Mouse (Mus musculus) kidney, postnatal 25 days (tissue): Measurements from ENCODE around the gene Dnajb1.

Source experiments
- DNase-seq, 2 experiments: peaks; one replicate each; pipeline ENCODE4 v3.0.0; 2021; ENCODE audit warnings: mixed read lengths in 2 of 2

Gene Dnajb1

DNA sequence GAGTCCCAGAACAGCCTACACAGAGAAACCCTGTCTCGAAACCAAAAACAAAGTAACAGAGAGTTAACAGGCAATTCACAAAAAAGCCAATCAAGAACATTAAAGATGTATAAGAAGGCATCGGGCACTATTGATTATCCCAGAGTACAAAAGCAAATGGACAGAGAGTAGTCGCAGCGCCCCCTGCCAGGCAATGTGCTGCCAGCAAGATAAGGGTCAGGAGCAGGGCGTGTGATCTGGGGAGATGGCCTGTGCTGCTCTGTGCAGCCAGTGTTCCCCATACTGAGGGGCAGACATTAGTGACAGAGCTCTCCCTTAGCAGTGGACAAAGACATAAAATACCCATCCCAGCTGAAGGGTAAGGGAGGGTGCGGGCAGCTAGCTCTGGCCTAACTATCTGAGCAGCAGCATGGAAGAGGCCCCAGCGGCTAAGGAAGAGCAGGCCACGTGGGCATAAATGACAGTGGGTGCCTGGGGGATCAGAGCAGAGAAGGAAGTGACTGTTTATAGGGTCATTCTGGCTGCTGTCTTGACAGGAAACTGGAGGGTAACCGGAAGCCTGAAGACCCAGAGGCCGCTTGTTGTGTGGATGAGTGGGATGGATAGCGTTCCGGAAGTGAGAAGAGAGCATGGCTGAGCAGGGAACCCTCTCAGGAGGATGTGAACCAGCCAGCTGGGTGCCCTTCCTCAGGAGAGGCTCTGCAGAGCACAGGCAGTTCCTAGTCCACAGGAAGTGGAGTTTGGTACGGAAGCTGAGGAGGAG is 48.7 kb downstream of the Dnajb1 start:
- peak in 1 of 2 experiments; percentile 67 for DNase-seq

- peak in 1 of 2 experiments; percentile 48 for DNase-seq
These were observed 52.6 kb downstream of the Dnajb1 start for GRCm38 (mm10) chr8:83660545-83660944.

DNA sequence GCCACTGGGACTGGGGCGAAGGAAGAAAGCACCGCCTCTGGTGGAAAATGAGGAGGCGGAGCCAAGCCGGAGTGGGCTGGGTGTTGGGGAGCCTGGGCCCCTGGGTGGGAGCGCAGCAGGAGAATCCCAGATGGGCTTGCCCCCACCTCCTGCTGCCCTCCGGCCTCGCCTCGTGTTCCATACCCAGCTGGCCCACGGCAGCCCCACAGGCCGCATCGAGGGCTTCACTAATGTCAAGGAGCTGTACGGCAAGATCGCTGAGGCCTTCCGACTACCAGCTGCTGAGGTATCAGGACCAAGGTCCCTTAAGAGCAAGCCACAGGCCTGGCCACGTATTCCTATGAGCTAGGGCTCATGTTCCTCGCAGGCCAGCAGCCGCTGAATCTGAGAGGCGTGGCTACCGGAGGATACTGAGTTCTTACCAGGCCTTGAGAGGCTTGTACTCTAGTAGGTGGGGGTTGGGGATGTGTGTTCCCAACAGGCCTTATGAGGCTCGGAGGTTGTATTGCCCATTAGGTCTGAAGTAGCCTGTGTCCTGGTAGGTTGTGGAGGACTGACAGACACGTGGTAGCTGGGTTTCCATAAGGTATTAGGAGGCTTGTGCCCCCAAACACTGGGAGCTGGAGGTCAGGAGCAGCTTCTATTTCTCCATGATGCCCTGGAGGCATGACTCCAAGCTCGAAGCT is 53.1 kb downstream of the Dnajb1 start:
- peak; percentile 48 to 66 for DNase-seq
